Mouse (Mus musculus) liver, adult (tissue): ENCODE data around the gene Mdc1.

ENCODE experiments used
- GATA4 ChIP-seq: IDR thresholded peaks from 2 replicates; pipeline ENCODE4 v1.6.1; 2014; ENCODE audit warnings: mild to moderate bottlenecking, low read length; ENCODE audit not compliant: insufficient replicate concordance

The Mdc1 gene

GRCm38 (mm10) chr17:35882924-35883323 is 41.6 kb downstream of the Mdc1 start:
- no peak for TF ChIP-seq GATA4

GRCm38 (mm10) chr17:35883777-35884176 is 42.5 kb downstream of the Mdc1 start:
- TF ChIP-seq GATA4 = no peak

GRCm38 (mm10) chr17:35887725-35888124 is 46.4 kb downstream of the Mdc1 start:
- no peak for TF ChIP-seq GATA4

- peak; percentile 20; the same call in 1 of the 2 replicates for TF ChIP-seq GATA4
These were observed 55.7 kb downstream of the Mdc1 start, which contains the start of gene 2310061I04Rik for GRCm38 (mm10) chr17:35896781-35897643. TSS of gene 2310061I04Rik (minus strand) at chr17:35897431.

GRCm38 (mm10) chr17:35897644-35898573 is 56.6 kb downstream of the Mdc1 start:
- TF ChIP-seq GATA4 = no peak

- no peak for TF ChIP-seq GATA4
These were observed 59.3 kb downstream of the Mdc1 start for GRCm38 (mm10) chr17:35900636-35901035.

GRCm38 (mm10) chr17:35903343-35903991 is 62.2 kb downstream of the Mdc1 start:
- TF ChIP-seq GATA4 = no peak

- TF ChIP-seq GATA4 = no peak
These were observed 62.7 kb downstream of the Mdc1 start for GRCm38 (mm10) chr17:35903992-35904355.

GRCm38 (mm10) chr17:35905587-35905986 is 64.3 kb downstream of the Mdc1 start:
- no peak for TF ChIP-seq GATA4

- TF ChIP-seq GATA4 = no peak
These were observed 66.3 kb downstream of the Mdc1 start for GRCm38 (mm10) chr17:35907609-35908008.
